Mouse (Mus musculus) thymus, postnatal 0 days (tissue): ENCODE measurements around the gene Hltf. TPM values are rescaled to one million over a fixed set of nuclear protein-coding genes. Genes with fewer than 3 reads are reported as not detected.

Experiments used
- DNase-seq: peaks from one replicate; pipeline ENCODE4 v3.0.0-alpha.2; 2015; ENCODE audit warnings: low spot score
- polyA plus RNA-seq: library from polyadenylated mRNA; unstranded; fragments of >200 nt; fragmentation: Nextera tagmentation; extraction: Ambion mirVana; gene quantifications from 2 replicates; pipeline ENCODE4 v1.2.1, GENCODE M21; 2015

Gene Hltf
- polyA plus RNA-seq, 1 experiment from 2014 or later = 26.1 TPM

GRCm38 (mm10) chr3:20145696-20146113 is 88.1 kb downstream of the Hltf start:
- DNase-seq = no peak

- DNase-seq = no peak
Measured at GRCm38 (mm10) chr3:20146884-20147395, 89.3 kb downstream of the Hltf start.

GRCm38 (mm10) chr3:20147647-20148046 is 90.0 kb downstream of the Hltf start:
- no peak for DNase-seq

- no peak for DNase-seq
Measured at GRCm38 (mm10) chr3:20150511-20150910, 92.9 kb downstream of the Hltf start.

- DNase-seq = no peak
Measured at GRCm38 (mm10) chr3:20151651-20152050, 94.0 kb downstream of the Hltf start.

GRCm38 (mm10) chr3:20154531-20155367 is 97.1 kb downstream of the Hltf start, which contains the start of gene Gyg:
Gene Gyg, minus strand, starts transcription at chr3:20155317.
- DNase-seq = peak; percentile 76

- DNase-seq = no peak
Measured at GRCm38 (mm10) chr3:20155476-20155875, 97.9 kb downstream of the Hltf start.

GRCm38 (mm10) chr3:20167487-20167886 is 109.9 kb downstream of the Hltf start:
- DNase-seq = no peak

Other genes with a start within 250 kb of the Hltf start
- 2.9 and 3.1 TPM in 2 replicates for gene Cp, start 100.8 kb upstream of the Hltf start, polyA plus RNA-seq
- gene Hps3, start 22.5 kb upstream of the Hltf start, polyA plus RNA-seq = 10.7 and 13.3 TPM in 2 replicates
- gene Gyg, start 97.5 kb downstream of the Hltf start, polyA plus RNA-seq = 56.1 and 58.1 TPM in 2 replicates
- 32.4 and 35.9 TPM in 2 replicates for gene Cpa3, start 184.4 kb downstream of the Hltf start, polyA plus RNA-seq
- 0.22 and 0.25 TPM in 2 replicates for gene Cpb1, start 217.9 kb downstream of the Hltf start, polyA plus RNA-seq